ENCODE assay signal across 13 mouse cellular contexts in the genomic region with DNA sequence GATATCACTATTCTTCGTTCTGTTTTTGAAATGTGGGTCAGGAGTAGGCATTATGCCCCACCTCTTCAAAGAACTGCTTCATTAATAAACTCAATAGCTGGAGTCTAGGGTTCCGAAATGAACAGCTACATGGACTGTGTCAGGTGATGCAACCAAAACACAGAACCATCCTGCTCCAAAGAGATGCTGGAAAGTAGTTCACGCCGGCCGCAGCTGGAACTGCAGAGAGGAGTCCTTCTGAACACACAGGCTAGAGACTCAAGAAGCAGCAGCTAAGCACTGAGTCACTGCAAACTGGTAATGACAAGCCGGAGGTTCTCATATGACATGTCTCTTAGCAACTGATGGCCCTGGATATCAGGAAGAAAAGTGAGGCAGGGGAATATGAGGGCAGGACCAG. TPM values are rescaled to one million over a fixed set of nuclear protein-coding genes. Genes with fewer than 3 reads are reported as not detected.
A peak's percentile ranks its signal among the peaks of the same experiment; 100 is the strongest.
DNase-seq lines count a peak whose midpoint lies in the region; TF ChIP-seq lines count a peak whose summit lies in the region.
"Had no signal": no experiment of that assay in that cellular context is flagged by ENCODE, and none has a peak within 500 bp of the region (broad histone marks: within the 10 kb centered on the region; RNA-seq: fewer than 3 reads in every experiment).

No protein-coding gene starts in this region.

- H3K27me3 ChIP-seq in heart, adult 2 months (ENCODE audit: control insufficient read depth, insufficient read depth, low read length), result no peaks in the 10 kb centered on the region
- no peaks in the 10 kb centered on the region for H3K27me3 ChIP-seq in embryonic facial prominence, embryonic 10.5 days (replicated peaks; ENCODE audit: low read depth, poor library complexity, severe bottlenecking)
- H3K27me3 ChIP-seq in myocyte (ENCODE audit: control insufficient read depth, insufficient read depth, insufficient read length), result no peaks in the 10 kb centered on the region
- H3K27me3 ChIP-seq in cerebellum, adult 2 months (ENCODE audit: control insufficient read depth, insufficient read depth, low read length), result no peaks in the 10 kb centered on the region
- H3K27me3 ChIP-seq: limb, embryonic 13.5 days had no signal

- H3K9me3 ChIP-seq in embryonic facial prominence, embryonic 10.5 days, result no peaks in the 10 kb centered on the region
- H3K9me3 ChIP-seq: limb, embryonic 13.5 days had no signal

- no peak for DNase-seq in heart, adult 2 months
- no peak for DNase-seq in heart, adult 11 months
- peak; percentile 13 to 47 for DNase-seq in left cerebral cortex, adult 18-20 months (ENCODE audit: low spot score in 2 of 2)
- DNase-seq in left cerebral cortex, postnatal 4 days, result no peak
- no peak for DNase-seq in embryonic facial prominence, embryonic 10.5 days (ENCODE audit: low spot score)
- no peak for DNase-seq in cerebellum, adult 2 months
- DNase-seq in Muller cell, postnatal 12 days (ENCODE audit: inconsistent ontology term), result no peak
- DNase-seq: kidney, postnatal 14 days; thymus, postnatal 25 days had no signal

- TF ChIP-seq EP300 in heart, adult 2 months (IDR thresholded peaks at IDR 0.05; ENCODE audit: insufficient read depth, low read depth, low read length), result no peak

- H3K9ac ChIP-seq in heart, adult 2 months (ENCODE audit: low read depth, low read length), result no peak overlapping the region
- H3K9ac ChIP-seq: hindbrain, embryonic 14.5 days; limb, embryonic 13.5 days had no signal

- intact Hi-C loops in heart, adult 2 months (cut with DNase I), result loop anchor here (2.0 to 5.0 kb wide), 2 partner anchors 39 to 57 kb away; partner anchors contain the start of gene Magi1
- intact Hi-C loops in left cerebral cortex, postnatal 4 days (cut with DNase I), result no loop called here

- TF ChIP-seq CTCF in heart, adult 2 months (IDR thresholded peaks at IDR 0.05), result 0 out of 2 replicates have a peak, but pooled peaks have one; percentile 23
- no peak for TF ChIP-seq CTCF in cerebellum, adult 2 months (IDR thresholded peaks at IDR 0.05; ENCODE audit: borderline replicate concordance, insufficient read depth, low read depth, low read length)

- no peak for TF ChIP-seq POLR2A in heart, adult 2 months (IDR thresholded peaks at IDR 0.05; ENCODE audit: insufficient read depth, low read depth, low read length)
- no peak for TF ChIP-seq POLR2A in myocyte (IDR thresholded peaks at IDR 0.05; ENCODE audit: insufficient read length, low read depth)
- no peak for TF ChIP-seq POLR2A in cerebellum, adult 2 months (IDR thresholded peaks at IDR 0.05; ENCODE audit: borderline replicate concordance, insufficient read depth, low read length)

- peak overlapping the region; percentile 0; the same call in 1 of the 2 replicates for H3K4me3 ChIP-seq in heart, adult 2 months
- H3K4me3 ChIP-seq in embryonic facial prominence, embryonic 10.5 days, result no peak overlapping the region
- H3K4me3 ChIP-seq in myocyte, result peak overlapping the region; percentile 10
- H3K4me3 ChIP-seq in cerebellum, adult 2 months (replicated peaks; ENCODE audit: insufficient read depth, low read depth, low read length), result no peak overlapping the region
- H3K4me3 ChIP-seq: erythroblast, embryonic 14.5 days; limb, embryonic 13.5 days had no signal

- peak overlapping the region; percentile 97 for H3K4me2 ChIP-seq in myocyte (ENCODE audit: low read depth)
- H3K4me2 ChIP-seq: hindbrain, embryonic 14.5 days; limb, embryonic 13.5 days had no signal

- peaks cover 22% of the 10 kb centered on the region for H3K4me1 ChIP-seq in heart, adult 2 months (ENCODE audit: control insufficient read depth, insufficient read depth, low read length)
- peaks cover 64% of the 10 kb centered on the region for H3K4me1 ChIP-seq in embryonic facial prominence, embryonic 10.5 days
- H3K4me1 ChIP-seq in cerebellum, adult 2 months (ENCODE audit: control insufficient read depth, insufficient read depth, low read length), result peaks cover 3% of the 10 kb centered on the region; the same call in 1 of the 2 replicates

- 0 out of 2 replicates have a peak, but pooled peaks cover 2% of the 10 kb centered on the region for H3K79me2 ChIP-seq in heart, adult 2 months (replicated peaks; ENCODE audit: control insufficient read depth, insufficient read depth, low read length)
- H3K79me2 ChIP-seq in myocyte (ENCODE audit: control insufficient read depth, insufficient read depth), result no peaks in the 10 kb centered on the region

- peaks cover 3% of the 10 kb centered on the region; the same call in 1 of the 2 replicates for H3K36me3 ChIP-seq in heart, adult 2 months (ENCODE audit: control insufficient read depth, insufficient read depth, low read length)
- no peaks in the 10 kb centered on the region for H3K36me3 ChIP-seq in embryonic facial prominence, embryonic 10.5 days (replicated peaks)
- no peaks in the 10 kb centered on the region for H3K36me3 ChIP-seq in myocyte (ENCODE audit: control insufficient read depth, insufficient read depth)
- H3K36me3 ChIP-seq: limb, embryonic 13.5 days had no signal

- no peak overlapping the region for H3ac ChIP-seq in myocyte (ENCODE audit: control insufficient read depth, insufficient read length)

- peak overlapping the region; percentile 61 for H3K27ac ChIP-seq in heart, adult 2 months
- 0 out of 2 replicates have a peak overlapping the region, but pooled peaks have one; percentile 3 for H3K27ac ChIP-seq in embryonic facial prominence, embryonic 10.5 days (replicated peaks)
- H3K27ac ChIP-seq in cerebellum, adult 2 months (ENCODE audit: insufficient read depth, low read length), result no peak overlapping the region
- H3K27ac ChIP-seq: hindbrain, embryonic 14.5 days; limb, embryonic 13.5 days had no signal

- 34% methylated on average over 6 of the region's 6 CpGs for WGBS in heart, adult 2 months
- WGBS in embryonic facial prominence, embryonic 10.5 days, result 82% methylated on average over 6 of the region's 6 CpGs
- WGBS in cerebellum, adult 2 months, result 80% methylated on average over 6 of the region's 6 CpGs

TF ChIP-seq in myocyte, 11 proteins besides CTCF, POLR2A, EP300 and RAD21:
- TF ChIP-seq E2F4 (IDR thresholded peaks at IDR 0.05; ENCODE audit: insufficient read depth) (no peak), CEBPB (IDR thresholded peaks at IDR 0.05; ENCODE audit: insufficient read depth, poor library complexity, severe bottlenecking) (0 out of 2 replicates have a peak, but pooled peaks have one; percentile 13)
TF ChIP-seq in myocyte: peak in this region for 1.

RNA-seq across cellular contexts. Expression of gene Magi1, which starts 57.5 kb away (rescaled TPM):
- 10 to 100 TPM; 14.0 to 16.5 TPM for total RNA-seq in heart, adult 2 months (2021)
- polyA plus RNA-seq in heart, adult 2 months (2012; rRNA removed), result 4.1 and 5.8 TPM in 2 replicates
- total RNA-seq in left cerebral cortex, adult 18-20 months (2021), result 10 to 100 TPM; 71.0 to 87.5 TPM
- total RNA-seq in left cerebral cortex, postnatal 4 days (2021), result 10 to 100 TPM; 87.2 to 87.4 TPM
- polyA plus RNA-seq in embryonic facial prominence, embryonic 10.5 days (2016; fragmentation: Nextera tagmentation; extraction: Ambion mirVana), result 16.1 and 16.2 TPM in 2 replicates
- 3.4 TPM for polyA plus RNA-seq in myocyte (2012; fragmentation: generic; extraction: Trizol)
- polyA plus RNA-seq in cerebellum, adult 2 months (2012; rRNA removed), result 36.5 and 39.5 TPM in 2 replicates

Comparison
In these comparisons a context has a peak if more than half of its experiments do, and no peak if none do; other contexts are left out.
1. DNase-seq: peak in left cerebral cortex, adult 18-20 months (2 of 2); none in heart, adult 2 months (0 of 2), heart, adult 11 months (single experiment), left cerebral cortex, postnatal 4 days (single experiment), embryonic facial prominence, embryonic 10.5 days (single experiment), cerebellum, adult 2 months (0 of 2) and Muller cell, postnatal 12 days (single experiment).
2. H3K4me3 ChIP-seq: peak in heart, adult 2 months (single experiment) and myocyte (single experiment); none in embryonic facial prominence, embryonic 10.5 days (single experiment) and cerebellum, adult 2 months (single experiment).